Mouse (Mus musculus): ENCODE results near the gene Tada3.

The Tada3 gene

GRCm38 (mm10) chr6:113385160-113385714 is 7.6 kb upstream of the Tada3 start:
- DNase-seq, result no peak

- DNase-seq, result no peak
These were observed 6.8 kb upstream of the Tada3 start for GRCm38 (mm10) chr6:113384351-113384927.

- peak; percentile 32 to 40 for DNase-seq
These were observed 2.8 kb upstream of the Tada3 start for GRCm38 (mm10) chr6:113380480-113380879.

GRCm38 (mm10) chr6:113379246-113379645 is 1.6 kb upstream of the Tada3 start:
- DNase-seq, result no peak

- no peak for DNase-seq
These were observed 549 bp downstream of the Tada3 start for GRCm38 (mm10) chr6:113377172-113377495.

GRCm38 (mm10) chr6:113373491-113373890 is 4.2 kb downstream of the Tada3 start:
- no peak for DNase-seq

- DNase-seq, result no peak
These were observed 7.3 kb downstream of the Tada3 start for GRCm38 (mm10) chr6:113370194-113370929.

GRCm38 (mm10) chr6:113368577-113368976 is 9.1 kb downstream of the Tada3 start:
- DNase-seq, result no peak

GRCm38 (mm10) chr6:113368124-113368523 is 9.6 kb downstream of the Tada3 start:
- DNase-seq, result no peak

GRCm38 (mm10) chr6:113367574-113367973 is 10.1 kb downstream of the Tada3 start:
- DNase-seq, result no peak

GRCm38 (mm10) chr6:113366639-113367038 is 11.0 kb downstream of the Tada3 start:
- DNase-seq, result no peak

GRCm38 (mm10) chr6:113364518-113365135 is 13.1 kb downstream of the Tada3 start:
- DNase-seq, result no peak

GRCm38 (mm10) chr6:113362241-113362640 is 15.4 kb downstream of the Tada3 start:
- DNase-seq, result no peak

GRCm38 (mm10) chr6:113361476-113361875 is 16.2 kb downstream of the Tada3 start:
- no peak for DNase-seq

GRCm38 (mm10) chr6:113353696-113354095 is 24.0 kb downstream of the Tada3 start:
- no peak for DNase-seq

GRCm38 (mm10) chr6:113352820-113353219 is 24.9 kb downstream of the Tada3 start:
- DNase-seq, result no peak

- DNase-seq, result no peak
These were observed 26.0 kb downstream of the Tada3 start for GRCm38 (mm10) chr6:113351653-113352052.

- no peak for DNase-seq
These were observed 26.5 kb downstream of the Tada3 start for GRCm38 (mm10) chr6:113351161-113351560.

GRCm38 (mm10) chr6:113350538-113350937 is 27.1 kb downstream of the Tada3 start:
- DNase-seq, result no peak

GRCm38 (mm10) chr6:113346897-113347296 is 30.8 kb downstream of the Tada3 start:
- no peak for DNase-seq

- peak; percentile 95 for DNase-seq
These were observed 33.4 kb downstream of the Tada3 start for GRCm38 (mm10) chr6:113344321-113344720.

- peak; percentile 72 to 83 for DNase-seq
These were observed 34.2 kb downstream of the Tada3 start, which contains the start of gene Camk1 for GRCm38 (mm10) chr6:113343177-113344092. Camk1 (minus strand) TSS chr6:113343984.

GRCm38 (mm10) chr6:113342297-113342696 is 35.4 kb downstream of the Tada3 start:
- DNase-seq, result no peak

All from kidney, adult 8-10 months (tissue).